Mouse (Mus musculus): ENCODE measurements around the gene Ptn. TPM values are rescaled to one million over a fixed set of nuclear protein-coding genes. Genes with fewer than 3 reads are reported as not detected.

The Ptn gene
- total RNA-seq, 2 experiments from 2014 or later: 701 to 733 TPM

GRCm38 (mm10) chr6:36818281-36819018 is 8.4 kb upstream of the Ptn start:
- no peak for DNase-seq (ENCODE audit: extremely low spot score in 1 of 2, low spot score in 2 of 2)
- intact Hi-C loops (cut with DNase I): no loop called here

- DNase-seq (ENCODE audit: extremely low spot score in 1 of 2, low spot score in 2 of 2): no peak
- intact Hi-C loops (cut with DNase I): no loop called here
Measured at GRCm38 (mm10) chr6:36816666-36817065, 6.6 kb upstream of the Ptn start.

- DNase-seq (ENCODE audit: extremely low spot score in 1 of 2, low spot score in 2 of 2): no peak
- intact Hi-C loops (cut with DNase I): no loop called here
Measured at GRCm38 (mm10) chr6:36815992-36816391, 6.0 kb upstream of the Ptn start.

- DNase-seq (ENCODE audit: extremely low spot score in 1 of 2, low spot score in 2 of 2): no peak
- intact Hi-C loops (cut with DNase I): no loop called here
Measured at GRCm38 (mm10) chr6:36812666-36813515, 2.9 kb upstream of the Ptn start.

GRCm38 (mm10) chr6:36810448-36810847 is 428 bp upstream of the Ptn start:
- intact Hi-C loops (cut with DNase I): no loop called here
- DNase-seq (ENCODE audit: extremely low spot score in 1 of 2, low spot score in 2 of 2): no peak

- DNase-seq (ENCODE audit: extremely low spot score in 1 of 2, low spot score in 2 of 2): peak in 1 of 2 experiments; percentile 68
- intact Hi-C loops (cut with DNase I): loop anchor here (5.0 kb wide), 1 partner anchor 93 kb away; no protein-coding TSS in a partner anchor
Measured at GRCm38 (mm10) chr6:36809311-36809726, 701 bp downstream of the Ptn start.

- intact Hi-C loops (cut with DNase I): loop anchor here (5.0 kb wide), 1 partner anchor 94 kb away; no protein-coding TSS in a partner anchor
Measured at GRCm38 (mm10) chr6:36808306-36809058, 1.5 kb downstream of the Ptn start.

GRCm38 (mm10) chr6:36806906-36807305 is 3.1 kb downstream of the Ptn start:
- intact Hi-C loops (cut with DNase I): loop anchor here (5.0 kb wide), 1 partner anchor 95 kb away; no protein-coding TSS in a partner anchor
- no peak for DNase-seq (ENCODE audit: extremely low spot score in 1 of 2, low spot score in 2 of 2)

More at GRCm38 (mm10) chr6:36808306-36809058, 1.5 kb downstream of the Ptn start:
- no peak for DNase-seq (ENCODE audit: extremely low spot score in 1 of 2, low spot score in 2 of 2)

GRCm38 (mm10) chr6:36800309-36800946 is 9.6 kb downstream of the Ptn start:
- intact Hi-C loops (cut with DNase I): no loop called here
- DNase-seq (ENCODE audit: extremely low spot score in 1 of 2, low spot score in 2 of 2): peak in 1 of 2 experiments; percentile 85

GRCm38 (mm10) chr6:36797066-36797655 is 12.9 kb downstream of the Ptn start:
- intact Hi-C loops (cut with DNase I): no loop called here

GRCm38 (mm10) chr6:36794535-36794934 is 15.5 kb downstream of the Ptn start:
- intact Hi-C loops (cut with DNase I): no loop called here
- DNase-seq (ENCODE audit: extremely low spot score in 1 of 2, low spot score in 2 of 2): no peak

More at GRCm38 (mm10) chr6:36797066-36797655, 12.9 kb downstream of the Ptn start:
- DNase-seq (ENCODE audit: extremely low spot score in 1 of 2, low spot score in 2 of 2): peak in 1 of 2 experiments; percentile 69

GRCm38 (mm10) chr6:36793775-36794174 is 16.2 kb downstream of the Ptn start:
- peak in 1 of 2 experiments; percentile 82 for DNase-seq (ENCODE audit: extremely low spot score in 1 of 2, low spot score in 2 of 2)
- intact Hi-C loops (cut with DNase I): no loop called here

GRCm38 (mm10) chr6:36789261-36789660 is 20.8 kb downstream of the Ptn start:
- intact Hi-C loops (cut with DNase I): no loop called here

GRCm38 (mm10) chr6:36788576-36789191 is 21.3 kb downstream of the Ptn start:
- DNase-seq (ENCODE audit: extremely low spot score in 1 of 2, low spot score in 2 of 2): no peak
- intact Hi-C loops (cut with DNase I): no loop called here

More at GRCm38 (mm10) chr6:36789261-36789660, 20.8 kb downstream of the Ptn start:
- DNase-seq (ENCODE audit: extremely low spot score in 1 of 2, low spot score in 2 of 2): no peak

- DNase-seq (ENCODE audit: extremely low spot score in 1 of 2, low spot score in 2 of 2): peak; percentile 46 to 52
- intact Hi-C loops (cut with DNase I): no loop called here
Measured at GRCm38 (mm10) chr6:36784682-36785208, 25.3 kb downstream of the Ptn start.

GRCm38 (mm10) chr6:36782481-36782880 is 27.5 kb downstream of the Ptn start:
- intact Hi-C loops (cut with DNase I): no loop called here
- no peak for DNase-seq (ENCODE audit: extremely low spot score in 1 of 2, low spot score in 2 of 2)

- no peak for DNase-seq (ENCODE audit: extremely low spot score in 1 of 2, low spot score in 2 of 2)
- intact Hi-C loops (cut with DNase I): no loop called here
Measured at GRCm38 (mm10) chr6:36777567-36778337, 32.3 kb downstream of the Ptn start.
